Mouse (Mus musculus): ENCODE measurements around the gene Trp53bp2.

Gene Trp53bp2

DNA sequence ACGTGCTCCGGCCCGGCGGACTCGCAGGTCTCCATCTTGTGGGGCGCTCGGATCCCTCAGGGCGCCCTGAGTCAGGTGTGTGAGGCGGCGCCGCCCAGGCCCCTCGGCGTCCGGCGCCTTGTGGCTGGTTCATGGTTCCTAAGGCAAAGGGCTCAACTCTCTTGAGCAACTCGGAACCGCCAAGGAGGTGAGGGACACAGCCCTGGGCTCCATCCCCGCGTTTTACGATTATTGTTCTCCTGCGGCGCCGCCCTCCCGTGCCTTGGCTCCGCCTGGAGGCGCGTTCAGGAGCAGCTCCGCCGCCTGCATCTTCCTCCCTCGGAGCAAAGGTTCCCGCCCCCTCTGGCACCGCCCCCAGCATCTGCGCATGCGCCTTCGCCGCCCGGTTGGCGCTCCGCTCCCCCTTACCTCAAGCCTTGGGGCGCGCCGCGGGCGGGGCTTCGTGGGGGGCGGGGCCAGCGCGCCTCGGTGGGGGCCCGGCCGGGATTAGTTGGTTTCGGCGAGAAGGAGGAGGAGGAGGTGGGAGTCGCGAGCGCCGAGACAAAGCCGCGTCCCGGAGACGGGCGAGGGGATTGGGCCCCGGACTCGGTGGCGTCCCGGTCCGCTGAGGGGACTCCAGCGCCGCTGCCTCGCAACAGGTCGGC, at the start of gene Trp53bp2:
Gene Trp53bp2 (plus strand): TSS at position 489 of the 644 bp plus-strand sequence.
- DNase-seq, result peak; percentile 99

DNA sequence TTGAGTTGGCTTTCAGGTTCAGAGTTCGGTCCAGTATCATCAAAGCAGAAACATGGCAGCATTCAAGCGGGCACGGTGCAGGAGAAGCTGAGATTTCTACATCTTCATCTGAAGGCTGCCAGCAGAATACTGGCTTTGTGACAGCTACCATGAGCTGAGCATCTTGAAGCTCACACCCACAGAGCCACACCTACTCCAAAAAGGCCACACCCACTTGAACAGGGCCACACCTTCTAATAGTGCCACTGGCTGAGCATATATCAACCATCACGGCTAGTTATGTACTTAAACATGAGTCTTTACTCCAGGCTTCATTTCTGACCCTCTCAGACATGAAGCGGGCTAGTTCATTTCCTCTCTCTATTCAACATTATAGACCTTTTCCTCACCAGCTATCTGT, 46.3 kb upstream of the Trp53bp2 start:
- DNase-seq, result no peak

GRCm38 (mm10) chr1:182363683-182364404, 45.1 kb upstream of the Trp53bp2 start:
- no peak for DNase-seq

DNA sequence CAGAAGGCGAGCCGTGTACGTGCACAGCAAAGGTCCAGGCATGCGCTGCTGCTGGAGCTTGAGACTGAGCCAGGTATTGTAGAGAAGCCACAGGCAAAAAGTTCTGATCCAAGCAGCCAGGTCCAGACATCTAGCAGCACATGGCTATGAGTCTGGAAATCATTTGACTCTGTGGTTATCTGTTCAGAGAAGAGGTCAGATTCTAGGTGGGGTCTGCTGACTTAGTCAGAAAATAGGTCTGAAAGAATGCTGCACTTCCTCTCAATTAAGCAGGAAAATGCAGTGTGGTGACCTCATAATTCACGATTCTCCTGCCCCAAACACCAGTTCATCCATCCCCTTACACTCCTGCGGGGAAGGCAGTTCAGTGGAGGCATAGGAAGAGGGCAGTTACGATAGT, 40.7 kb upstream of the Trp53bp2 start:
- DNase-seq, result no peak

DNA sequence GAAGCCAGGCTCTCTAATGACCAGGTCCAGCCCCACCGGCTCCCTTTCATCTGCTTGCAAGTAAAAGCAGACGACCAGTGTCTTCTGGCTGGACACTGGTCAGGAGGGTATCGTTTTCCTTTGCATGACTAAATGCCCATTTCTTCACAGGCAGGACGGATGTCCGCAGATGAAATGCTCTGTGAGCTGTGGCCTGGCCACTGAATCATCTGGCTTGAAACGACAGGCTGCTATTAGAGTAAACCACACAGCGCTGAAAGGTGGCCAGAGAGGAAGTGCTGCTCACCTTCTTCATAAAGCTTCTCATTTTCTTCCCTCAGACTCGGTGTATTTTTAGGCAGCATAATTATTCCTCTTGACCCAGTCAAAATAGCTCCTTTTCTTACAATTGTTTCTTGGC, 40.2 kb upstream of the Trp53bp2 start:
- DNase-seq, result no peak

- DNase-seq, result no peak
These were observed 39.5 kb upstream of the Trp53bp2 start for GRCm38 (mm10) chr1:182369435-182369834.

GRCm38 (mm10) chr1:182371891-182372290, 37.1 kb upstream of the Trp53bp2 start:
- DNase-seq, result no peak

GRCm38 (mm10) chr1:182376221-182376620, 32.8 kb upstream of the Trp53bp2 start:
- DNase-seq, result peak; percentile 83

DNA sequence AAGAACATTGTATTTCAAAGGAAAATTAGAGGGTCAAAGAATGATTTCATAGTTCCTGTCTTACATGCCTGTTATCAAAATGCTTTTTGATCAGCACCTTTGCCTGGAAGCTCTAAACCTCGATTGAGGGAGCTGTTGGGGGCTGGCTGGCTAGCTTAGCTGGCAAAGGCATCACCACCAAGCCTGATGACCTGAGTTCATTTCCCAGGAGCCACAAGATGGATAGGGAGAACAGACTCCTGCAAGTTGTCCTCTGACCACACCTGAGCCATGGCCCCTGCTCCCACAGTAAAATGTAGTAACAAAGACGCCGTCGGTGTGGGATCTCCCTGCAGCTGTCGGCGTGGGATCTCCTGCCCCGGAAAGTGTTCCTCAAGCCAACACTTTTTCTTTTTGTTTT, 32.1 kb upstream of the Trp53bp2 start:
- peak; percentile 15 for DNase-seq

GRCm38 (mm10) chr1:182377519-182377918, 31.5 kb upstream of the Trp53bp2 start:
- peak; percentile 9 for DNase-seq

GRCm38 (mm10) chr1:182378205-182378835, 30.7 kb upstream of the Trp53bp2 start:
- no peak for DNase-seq

DNA sequence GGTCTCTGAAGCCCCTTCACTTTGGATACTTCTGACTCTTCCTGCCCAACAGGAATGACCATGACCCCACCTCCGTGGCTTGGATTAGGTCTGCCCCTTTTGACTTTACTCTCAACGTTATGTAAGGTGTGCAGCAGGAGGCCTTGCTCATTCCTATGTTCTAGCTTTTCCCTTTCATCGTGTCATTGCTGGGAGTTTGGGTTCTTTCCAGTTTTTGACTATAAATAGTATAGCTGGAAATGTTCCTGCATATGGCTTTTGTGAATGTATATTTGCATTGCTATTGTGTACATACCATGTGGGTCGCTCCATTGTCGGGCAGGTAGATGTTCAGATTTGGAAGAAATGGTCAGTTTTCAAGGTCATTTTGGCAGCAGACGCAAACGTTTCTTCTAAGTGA, 30.1 kb upstream of the Trp53bp2 start:
- no peak for DNase-seq

DNA sequence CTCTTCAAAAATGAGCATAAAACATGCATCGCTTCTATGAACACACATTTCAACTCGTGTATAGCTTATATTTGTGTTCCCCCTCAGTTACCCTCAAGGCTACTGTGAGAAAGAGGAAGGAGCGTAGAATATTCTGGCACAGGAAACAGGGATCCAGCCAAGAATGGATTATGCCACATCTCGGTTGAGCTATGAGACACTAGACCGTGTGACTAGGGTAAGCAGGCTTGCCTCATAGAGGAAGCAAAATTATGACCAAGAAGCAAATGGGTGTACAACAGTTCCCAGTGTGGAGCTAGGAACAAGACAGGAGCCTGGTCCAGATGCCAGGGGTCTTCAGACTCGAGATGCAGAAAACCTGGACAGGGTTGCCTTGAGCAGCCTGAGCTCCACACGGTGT, 28.3 kb upstream of the Trp53bp2 start:
- DNase-seq, result no peak

GRCm38 (mm10) chr1:182381327-182381726, 27.6 kb upstream of the Trp53bp2 start:
- no peak for DNase-seq

DNA sequence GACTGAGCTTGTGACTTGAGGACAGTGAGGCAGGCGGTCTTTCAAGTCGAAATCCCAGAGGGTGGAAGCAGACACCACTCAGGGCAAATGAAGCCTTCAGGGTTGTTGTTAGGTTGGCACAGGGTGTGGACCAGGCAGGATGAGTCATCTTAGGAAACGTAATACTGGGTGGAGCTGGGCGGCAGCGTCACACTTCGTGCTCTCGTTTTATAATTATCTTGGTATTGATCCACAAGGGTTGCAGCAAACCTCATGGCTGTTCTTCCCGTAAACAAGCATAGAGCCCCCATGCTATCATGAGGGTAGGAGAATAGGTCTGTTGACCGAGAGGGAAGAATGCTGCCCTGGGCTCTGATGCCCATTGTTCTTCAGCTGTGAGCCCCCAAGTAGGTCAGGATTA, 25.9 kb upstream of the Trp53bp2 start:
- DNase-seq, result no peak

DNA sequence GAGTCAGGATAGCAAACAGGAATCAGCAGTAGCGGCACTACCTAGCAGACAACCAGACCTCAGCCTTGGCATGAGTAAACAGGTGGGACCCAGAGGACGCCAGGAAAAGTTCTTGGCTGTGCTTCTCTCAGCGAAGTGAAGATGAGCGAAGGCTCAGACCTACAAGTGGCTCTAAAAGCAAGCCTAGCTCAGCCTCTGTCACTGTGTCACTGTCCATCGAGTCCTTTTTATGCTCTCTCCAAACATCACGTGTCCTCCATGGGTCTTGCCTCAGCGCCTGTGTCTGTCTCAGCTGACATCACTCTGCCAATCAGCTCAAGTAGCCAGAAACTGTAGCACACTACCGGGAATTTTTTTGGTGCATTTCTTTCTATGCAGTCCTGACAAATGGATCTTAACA, 22.5 kb upstream of the Trp53bp2 start:
- DNase-seq, result no peak

DNA sequence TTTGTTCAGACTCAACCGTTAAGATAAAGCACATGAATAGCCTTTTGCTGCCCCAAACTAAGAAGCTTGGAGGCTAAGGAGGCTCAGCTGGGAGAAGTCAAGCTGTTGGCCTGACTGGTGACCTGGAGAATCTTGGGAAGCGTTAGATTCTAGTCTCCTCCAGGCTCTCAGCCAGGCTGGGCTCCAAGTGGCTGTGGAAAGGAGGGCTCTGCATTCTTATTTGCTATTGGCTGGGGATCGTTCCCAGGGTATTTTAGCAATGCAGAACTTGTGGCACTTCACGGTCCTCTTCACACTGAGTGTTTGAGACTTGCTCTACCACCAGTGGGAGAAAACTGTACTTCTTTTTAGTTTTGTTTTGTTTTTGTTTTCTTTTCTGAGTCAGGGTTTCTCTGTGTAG, 20.2 kb upstream of the Trp53bp2 start:
- DNase-seq, result no peak

DNA sequence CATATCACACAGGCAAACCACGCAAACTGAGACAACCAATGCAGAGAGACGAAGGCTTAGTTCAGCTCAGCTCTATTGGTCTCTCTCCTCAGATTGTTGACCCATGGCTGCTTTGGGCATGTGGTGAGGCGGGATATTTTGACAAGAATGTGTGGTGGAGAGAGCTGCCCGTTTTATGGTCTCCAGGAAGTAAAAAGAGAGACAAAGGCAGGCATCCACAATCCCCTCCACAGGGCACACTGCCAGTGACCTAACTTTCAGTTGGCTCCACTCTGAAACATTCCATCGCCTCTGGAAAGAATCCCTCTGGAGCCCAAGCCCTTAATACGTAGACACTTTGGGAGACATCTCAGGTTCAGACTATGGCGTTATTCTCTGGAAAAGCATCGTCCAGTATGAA, 10.8 kb upstream of the Trp53bp2 start:
- no peak for DNase-seq

DNA sequence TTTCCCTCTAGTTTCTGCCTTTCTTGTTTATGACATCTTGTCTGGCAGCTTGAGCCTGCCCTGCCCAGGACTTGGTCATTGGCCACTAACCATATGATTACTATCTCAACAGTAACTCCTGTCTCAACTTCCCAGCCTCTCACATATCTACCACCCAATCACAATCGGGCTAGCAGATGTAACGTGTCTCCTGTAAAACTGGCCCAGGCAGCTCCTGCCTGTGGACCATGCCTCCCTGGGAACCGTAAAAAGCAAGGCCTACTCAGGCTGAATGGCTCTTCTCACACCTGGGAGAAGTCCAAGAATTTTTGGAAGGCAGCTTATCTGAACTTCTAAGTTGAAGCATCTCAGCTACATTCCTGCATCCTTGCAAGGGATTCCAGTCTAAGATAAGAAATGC, 10.2 kb upstream of the Trp53bp2 start:
- DNase-seq, result no peak

GRCm38 (mm10) chr1:182399205-182399604, 9.8 kb upstream of the Trp53bp2 start:
- no peak for DNase-seq

- DNase-seq, result no peak
These were observed 9.1 kb upstream of the Trp53bp2 start for GRCm38 (mm10) chr1:182399908-182400307.

DNA sequence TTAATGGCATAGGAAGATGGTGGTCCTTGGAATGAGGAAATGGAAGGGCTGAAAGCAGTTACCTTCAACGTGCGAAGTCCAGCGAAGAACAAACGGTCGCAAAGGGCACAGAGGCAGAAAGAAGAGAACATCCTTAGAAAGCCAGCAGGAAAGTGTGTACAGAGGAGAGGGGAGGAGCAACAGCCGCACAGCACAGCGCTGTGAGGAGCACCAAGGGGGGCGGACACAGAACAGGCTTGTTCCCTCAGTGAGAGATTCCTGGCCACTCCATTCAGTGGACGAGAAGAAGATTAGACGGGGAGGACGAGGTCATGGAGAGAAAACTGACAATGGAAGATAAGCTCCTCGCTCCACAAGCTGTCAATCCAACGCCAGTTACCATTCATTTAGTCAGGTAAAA, 5.9 kb upstream of the Trp53bp2 start:
- no peak for DNase-seq

GRCm38 (mm10) chr1:182406621-182407020, 2.4 kb upstream of the Trp53bp2 start:
- no peak for DNase-seq

- peak; percentile 74 for DNase-seq
These were observed 729 bp upstream of the Trp53bp2 start for GRCm38 (mm10) chr1:182408243-182408642.
